Mouse (Mus musculus): ENCODE data around the gene Ncoa7.

Gene Ncoa7

DNA sequence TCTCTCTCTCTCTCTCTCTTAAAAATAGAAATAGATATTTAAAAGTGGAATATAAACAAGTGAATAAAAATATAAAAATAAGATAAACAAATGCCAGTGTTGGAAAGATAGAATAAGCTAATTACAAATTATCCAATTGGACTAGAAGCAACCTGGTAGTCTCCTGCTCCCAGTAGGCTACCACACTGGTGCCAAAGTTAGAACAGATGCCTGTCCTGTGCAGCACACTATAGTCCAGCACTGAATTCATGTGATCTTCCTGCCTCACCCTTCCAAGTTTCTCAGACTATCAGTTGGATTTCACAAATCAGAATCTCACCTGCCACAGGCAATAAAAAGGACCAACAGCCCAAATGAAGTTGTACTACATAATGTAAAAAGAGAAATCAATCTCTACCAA, 59.9 kb downstream of the Ncoa7 start:
- peak; percentile 67 for DNase-seq

DNA sequence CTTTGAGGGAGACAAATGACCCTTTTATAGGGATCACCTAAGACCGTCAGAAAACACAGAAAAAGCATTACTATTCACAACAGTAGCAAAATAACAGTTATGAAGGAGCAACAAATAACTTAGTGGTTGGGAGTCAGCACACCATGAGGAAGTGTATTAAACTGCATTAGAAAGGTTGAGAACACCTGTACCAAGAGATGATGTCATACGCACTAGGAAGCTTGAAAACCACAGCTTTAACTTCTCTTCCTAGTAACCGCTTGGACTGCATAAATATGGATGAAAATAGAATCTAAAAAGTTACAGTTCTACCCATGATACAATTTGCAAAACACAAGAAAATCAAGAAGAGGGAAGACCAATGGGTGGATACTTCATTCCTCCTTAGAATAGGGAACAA, 64.7 kb downstream of the Ncoa7 start:
- DNase-seq: no peak

DNA sequence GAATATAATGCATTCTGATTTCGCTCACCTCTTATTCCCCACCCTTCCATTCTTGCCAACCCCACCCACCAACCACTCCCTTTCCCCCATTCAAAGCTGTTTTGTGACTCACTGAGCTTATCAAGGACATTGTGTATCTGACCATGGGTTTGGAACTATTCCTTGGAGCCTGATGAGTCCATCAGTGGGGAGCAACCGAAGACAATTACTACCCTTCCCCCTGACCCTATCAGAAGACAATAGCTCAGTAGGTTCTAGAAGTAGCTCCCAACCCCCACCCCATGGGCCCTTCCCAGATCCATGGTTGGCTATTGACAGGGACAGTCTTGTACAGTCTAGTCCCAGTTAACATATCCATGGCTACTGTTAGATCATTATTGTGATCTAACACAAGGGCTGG, 65.8 kb downstream of the Ncoa7 start:
- DNase-seq: no peak

DNA sequence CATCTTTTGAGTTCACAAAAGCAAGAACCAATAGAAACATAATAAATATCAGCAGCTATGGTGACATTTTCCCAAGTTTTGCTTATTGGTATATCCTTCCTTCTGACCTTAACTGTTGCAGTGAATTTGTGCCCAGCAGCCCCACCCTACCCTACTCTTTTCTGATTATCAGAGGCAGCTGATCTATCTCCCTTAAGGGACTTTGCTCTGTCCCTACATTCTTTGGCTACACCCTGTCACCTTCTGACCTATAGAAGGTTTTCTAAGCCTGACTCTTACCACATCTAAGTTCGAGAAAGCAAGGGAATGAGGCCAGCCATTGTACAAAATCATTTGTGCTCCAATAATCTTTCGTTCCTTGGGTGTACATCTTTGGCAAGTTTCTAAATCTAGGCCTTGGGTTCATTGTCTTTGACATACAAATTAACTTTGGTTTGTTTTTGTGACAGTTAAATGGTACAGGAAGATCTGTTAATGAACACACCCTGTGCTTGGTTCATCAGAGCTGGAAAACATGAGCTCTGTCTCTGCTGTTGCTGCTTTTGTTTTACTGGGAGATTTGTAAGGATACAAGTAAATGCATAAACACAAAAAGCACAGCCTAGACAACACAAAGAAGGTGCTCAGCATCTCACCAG, 69.9 kb downstream of the Ncoa7 start:
- no peak for DNase-seq

DNA sequence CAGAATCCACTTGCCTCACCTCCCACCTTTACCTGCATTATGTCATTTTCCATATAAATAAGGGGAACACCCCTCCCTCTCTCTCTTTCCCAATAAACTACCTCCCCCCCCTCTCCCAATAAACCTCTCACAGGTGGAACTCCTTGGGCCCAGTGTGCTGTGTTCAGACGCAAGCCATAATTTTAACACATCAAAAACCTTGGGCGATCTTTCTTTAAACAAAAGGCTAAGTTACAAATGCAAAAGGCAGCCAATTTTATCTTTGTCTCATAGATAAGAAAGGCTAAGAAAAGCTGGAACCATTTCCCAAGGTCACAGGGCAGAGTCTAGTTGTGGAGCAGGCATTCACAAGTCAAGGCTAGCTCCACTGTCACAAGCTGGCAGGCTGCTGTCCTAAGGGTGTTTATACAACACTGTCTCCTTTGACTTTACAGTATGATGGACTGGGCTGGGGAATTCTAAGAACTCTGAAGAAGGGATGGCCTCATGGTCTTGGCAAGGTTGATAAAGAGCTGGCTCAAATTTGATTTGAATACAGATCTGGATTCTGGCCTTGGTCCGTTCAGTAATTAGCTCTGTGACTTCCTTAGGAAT, 71.7 kb downstream of the Ncoa7 start:
- DNase-seq: no peak

DNA sequence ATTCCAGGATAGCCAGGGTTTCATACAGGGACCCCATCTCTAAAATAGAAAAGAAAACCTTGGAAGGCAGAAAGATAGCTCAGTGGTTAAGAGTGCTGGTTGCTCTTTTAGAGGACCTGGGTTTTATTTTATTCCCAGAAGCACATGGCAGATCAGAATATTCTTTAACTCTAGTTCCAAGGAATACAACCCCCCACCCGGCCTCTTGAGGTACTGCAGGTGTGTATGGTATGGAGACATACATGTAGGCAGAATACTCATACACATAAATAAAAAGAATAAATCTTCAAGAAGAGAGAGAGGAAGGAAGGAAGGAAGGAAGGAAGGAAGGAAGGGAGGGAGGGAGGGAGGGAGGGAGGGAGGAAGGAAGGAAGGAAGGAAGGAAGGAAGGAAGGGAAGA, 72.3 kb downstream of the Ncoa7 start:
- no peak for DNase-seq

DNA sequence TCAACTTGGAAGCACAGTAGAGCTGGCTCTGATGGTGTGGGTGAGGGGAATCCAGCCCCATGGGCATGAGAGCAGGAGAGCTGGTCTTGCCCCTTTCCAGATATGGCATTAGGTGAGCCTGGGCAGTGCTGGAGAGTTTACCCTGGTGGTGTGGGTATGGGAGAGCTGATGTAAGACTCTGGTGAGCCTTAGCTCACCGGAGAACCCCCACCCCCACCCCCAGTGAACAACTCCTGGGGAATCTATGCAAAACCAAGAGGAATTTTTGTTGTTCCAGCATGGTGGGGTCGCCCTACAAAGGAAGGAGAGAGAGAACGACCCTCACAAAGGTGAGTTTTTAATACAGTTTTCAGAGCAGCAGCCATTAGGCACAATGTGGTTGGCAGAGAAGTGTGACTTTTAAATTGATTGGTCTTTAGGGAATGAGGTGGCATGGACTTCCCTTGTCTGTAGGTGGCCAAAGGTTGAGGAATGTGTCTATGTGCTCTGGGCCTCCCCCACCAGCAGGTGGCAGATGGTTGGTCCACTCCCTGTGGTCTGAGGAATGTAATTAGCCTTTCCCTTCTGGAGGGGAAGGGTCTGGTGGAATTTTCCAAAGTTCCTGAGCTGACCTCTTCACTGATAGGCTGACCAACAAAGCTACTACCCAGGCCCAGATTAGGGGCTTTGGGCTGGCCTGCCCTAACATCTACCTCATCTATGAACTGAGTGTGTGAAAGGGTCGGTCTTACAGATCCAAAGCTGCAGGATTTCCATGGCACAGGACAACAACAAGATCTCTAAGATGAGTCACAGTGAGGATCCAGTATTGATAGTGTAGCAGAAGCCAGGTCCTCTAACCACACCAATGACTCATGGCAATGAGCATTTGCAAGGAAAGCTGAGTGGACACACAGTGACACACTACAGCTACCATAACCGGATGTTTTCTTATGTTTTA, 73.7 kb downstream of the Ncoa7 start:
- DNase-seq: no peak

DNA sequence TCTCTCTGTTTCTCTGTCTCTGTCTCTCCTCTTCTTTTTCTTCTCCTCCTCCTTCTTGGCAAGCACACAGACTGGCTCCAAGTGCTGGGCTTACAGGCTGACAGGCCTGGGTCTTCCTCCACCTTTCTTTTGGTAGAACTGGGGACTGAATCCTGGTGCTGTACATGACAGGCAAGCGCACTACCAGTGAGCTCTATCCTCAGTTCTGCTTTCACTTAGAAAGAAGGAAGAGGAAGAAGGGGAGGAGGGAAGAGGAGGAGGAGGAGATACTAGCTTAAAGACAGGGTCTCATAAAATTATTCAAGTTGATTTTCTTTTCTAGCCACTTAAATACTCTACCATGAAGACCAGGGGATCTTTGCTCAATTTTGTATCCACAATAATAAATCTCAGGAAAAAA, 80.1 kb downstream of the Ncoa7 start:
- DNase-seq: no peak

DNA sequence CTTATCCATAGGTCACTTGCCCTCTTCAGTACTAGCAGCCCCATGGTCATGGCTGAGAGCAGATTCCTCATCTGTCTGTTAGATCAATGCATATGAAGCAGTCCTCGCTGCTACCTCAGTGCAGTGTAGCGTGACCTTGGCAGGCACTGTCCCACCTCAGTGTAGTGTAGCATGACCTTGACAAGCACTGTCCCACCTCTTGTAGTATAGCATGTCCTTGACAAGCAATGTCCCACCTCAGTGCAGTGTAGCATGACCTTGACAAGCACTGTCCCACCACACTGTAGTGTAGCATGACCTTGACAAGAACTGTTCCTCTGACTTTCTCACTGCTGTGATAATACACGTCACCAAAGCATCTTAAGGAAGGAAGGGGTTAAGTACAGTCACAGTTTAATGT, 82.6 kb downstream of the Ncoa7 start:
- no peak for DNase-seq

DNA sequence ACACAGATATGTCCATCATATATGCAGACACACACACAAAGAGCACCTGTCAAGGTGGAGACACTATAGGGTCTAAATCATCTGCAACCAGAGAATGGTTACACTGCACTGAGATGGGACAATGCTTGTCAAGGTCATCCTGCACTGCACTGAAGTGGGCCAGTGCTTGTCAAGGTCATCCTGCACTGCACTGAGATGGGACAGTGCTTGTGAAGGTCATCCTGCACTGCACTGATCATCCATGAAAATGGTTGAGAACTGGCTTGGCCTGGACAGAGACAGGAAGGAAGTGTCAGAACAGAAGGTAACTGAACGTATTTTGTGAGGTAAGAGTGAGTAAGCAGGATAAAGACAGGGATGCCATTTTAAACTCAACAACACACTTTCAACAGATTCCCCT, 83.2 kb downstream of the Ncoa7 start:
- DNase-seq: no peak

DNA sequence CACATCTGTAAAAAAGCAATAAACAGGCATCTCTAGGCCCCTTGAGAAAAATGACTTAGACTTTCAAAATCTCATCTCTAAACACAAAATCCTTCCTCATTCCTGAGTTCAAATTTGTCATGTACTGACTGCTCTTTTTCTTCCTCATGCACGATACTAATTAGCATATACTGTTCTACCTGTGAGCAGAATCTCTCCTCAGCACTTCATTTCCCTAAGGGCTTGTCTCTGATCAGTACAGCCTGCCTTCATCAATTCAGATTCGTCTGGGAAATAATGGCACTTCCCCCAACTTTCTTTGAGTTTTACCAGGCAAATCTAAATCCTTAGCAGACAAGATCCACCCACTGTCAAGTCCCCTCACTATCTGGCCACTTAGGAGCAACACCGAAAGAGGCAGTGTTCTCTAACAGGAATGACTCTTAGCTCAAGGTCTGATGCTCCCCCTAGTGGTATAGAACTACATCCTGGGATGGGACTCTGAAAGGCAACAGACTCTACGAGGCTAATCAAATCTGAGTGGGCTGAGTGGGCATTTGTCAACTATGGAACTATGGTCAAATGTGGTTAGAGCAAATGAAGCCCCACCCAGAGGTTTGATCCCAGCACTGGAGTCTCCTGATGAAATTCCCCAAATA, 84.3 kb downstream of the Ncoa7 start:
- peak; percentile 44 for DNase-seq

DNA sequence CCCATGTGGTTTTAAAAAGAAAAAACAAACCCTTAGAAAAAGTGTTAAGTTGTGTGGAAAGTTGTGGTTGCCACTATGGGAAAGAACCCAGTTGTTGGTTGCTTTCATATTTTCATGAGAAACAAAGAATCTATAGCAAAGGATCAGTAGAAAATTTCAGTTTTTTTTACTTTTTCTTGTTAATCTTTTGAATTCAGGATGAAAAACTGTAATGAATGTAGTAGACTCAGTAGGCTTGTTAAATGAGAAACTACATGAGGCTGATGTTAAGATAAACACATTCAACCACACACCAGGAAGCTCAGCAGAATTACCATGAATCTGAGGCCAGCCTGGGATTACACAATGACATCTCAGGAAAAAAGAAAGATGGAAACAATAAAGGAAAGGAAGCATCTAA, 87.0 kb downstream of the Ncoa7 start:
- DNase-seq: no peak

DNA sequence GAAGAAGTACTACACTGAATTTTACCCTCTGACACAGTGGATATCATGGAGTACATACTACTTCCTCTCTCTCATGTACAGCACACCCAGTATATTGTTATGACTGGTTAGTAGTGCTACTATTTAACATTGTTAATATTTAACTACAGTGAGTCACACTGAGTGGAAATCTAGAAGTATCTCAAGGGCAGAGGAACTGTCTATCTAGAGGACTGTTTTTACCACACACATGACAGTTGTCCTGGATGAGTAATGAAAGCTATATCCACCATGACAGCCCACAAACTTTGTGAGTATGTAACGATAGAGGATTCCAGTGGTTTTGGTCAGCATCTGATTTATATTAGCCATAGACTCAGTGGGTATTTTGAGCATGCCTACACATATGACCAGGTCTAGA, 90.6 kb downstream of the Ncoa7 start:
- no peak for DNase-seq

DNA sequence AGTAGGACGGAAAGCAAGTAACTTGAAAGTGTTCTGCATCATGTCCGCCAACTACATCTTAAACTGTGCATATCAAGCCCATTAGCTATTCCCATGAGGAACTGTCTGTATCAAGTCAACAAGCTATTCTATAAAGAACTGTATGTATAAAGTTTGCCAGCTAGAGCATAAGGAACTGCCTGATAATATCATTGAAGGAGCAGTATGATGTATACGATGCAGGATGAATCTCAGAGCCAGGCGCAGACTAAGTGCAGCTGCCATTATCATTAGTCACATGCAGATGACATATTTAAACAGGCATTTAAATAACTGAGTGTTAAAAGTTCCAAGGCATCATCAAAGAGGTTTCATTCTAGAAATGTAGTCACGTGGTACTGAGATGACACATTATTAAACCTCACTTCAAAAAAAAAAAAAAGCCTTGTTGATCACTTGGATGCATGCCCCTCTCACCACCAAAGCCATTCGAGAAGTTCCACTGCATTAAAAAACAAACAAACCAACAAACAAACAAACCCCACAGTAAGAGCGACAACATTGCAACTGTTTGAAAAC, 93.2 kb downstream of the Ncoa7 start:
- no peak for DNase-seq

DNA sequence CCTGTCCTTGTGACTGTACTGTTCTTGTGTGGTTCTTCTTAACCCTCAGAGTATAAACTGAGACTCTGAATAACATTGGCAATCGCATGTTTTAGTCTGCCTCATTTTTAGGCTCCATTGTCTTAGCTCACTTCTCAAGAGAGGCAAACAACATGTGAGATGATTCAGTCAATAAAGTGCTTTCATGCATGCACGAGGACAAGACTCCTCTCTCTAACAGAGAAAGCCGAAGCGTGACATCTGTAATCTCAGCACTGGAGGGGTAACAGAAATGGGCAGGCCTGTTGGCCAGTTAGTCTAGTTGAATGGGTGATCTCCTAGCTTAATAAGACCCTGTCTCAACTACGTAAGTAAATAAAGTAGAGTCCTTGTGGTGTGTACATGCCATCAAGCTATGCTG, 95.1 kb downstream of the Ncoa7 start:
- DNase-seq: no peak

DNA sequence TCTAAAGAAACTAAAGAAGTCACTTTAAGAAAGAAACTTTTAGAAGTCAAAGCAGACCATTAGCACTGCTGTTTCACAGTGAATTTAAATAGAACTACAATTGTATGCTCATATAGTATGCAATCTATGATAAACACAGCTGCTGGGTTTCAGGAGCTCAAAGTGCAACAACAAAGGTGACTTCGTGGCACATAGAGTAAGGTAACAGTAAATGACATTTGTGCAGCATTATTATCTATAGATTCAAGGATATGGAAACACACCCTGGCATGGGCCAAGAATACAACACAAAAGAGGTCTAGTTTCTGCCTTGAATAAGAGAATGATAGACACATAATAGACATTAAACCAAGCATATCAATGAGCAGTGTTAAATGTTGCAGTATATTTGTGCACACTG, 100.5 kb downstream of the Ncoa7 start:
- DNase-seq: no peak

DNA sequence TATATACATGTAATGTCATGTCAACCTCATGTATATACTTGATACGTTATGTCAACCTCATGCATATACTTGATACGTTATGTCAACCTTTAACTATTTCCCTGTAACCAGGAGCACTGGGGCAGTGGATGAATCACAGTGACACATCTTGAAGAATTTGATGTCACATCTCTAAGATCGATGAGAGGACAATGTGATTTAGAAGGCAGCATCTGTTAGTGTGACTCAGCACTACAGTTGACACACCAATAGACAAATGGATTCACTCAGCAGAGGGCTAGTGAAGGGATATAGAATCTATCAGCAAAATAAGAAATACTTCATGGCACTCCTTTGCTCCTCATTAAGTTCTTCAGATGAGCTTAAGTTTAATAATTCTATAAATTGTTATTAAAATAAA, 116.3 kb downstream of the Ncoa7 start:
- DNase-seq: no peak

DNA sequence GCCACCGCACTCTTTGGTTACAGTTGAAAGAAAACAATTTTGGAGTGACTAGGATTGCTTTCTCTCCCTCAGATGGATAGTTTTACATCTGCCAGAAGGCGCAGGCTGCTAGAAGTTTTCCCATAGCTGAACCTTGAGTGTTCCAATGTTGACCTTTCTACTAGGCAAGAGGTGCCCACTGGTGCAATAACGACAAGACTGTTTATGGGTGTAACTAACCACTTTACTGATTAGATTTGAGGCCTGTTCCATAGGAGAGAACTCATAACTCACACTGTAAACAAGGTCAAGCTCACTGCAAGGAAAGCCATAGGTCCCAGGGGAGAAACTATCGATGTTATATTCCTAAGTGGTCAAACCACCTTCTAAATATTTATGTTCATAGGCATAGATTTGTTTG, 119.7 kb downstream of the Ncoa7 start:
- no peak for DNase-seq

DNA sequence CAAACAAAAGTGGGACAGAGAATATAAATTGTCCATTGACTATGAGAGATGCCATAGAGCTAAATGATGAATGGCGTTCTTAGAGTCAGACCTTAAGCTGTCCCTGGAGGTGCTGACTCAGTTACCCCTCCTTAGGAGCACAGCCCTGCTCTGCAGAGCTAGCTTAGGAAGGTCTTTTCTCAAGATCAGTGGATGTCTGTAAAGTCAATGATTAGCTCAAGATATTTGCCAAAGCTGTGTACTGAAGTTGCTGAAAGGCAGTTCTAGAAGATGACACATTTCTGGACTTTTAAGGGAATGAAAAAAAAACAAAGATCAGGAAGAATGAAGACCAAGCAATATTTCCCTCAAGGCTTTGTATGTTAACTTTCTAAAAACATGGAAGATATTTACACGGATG, 123.4 kb downstream of the Ncoa7 start:
- DNase-seq: no peak

DNA sequence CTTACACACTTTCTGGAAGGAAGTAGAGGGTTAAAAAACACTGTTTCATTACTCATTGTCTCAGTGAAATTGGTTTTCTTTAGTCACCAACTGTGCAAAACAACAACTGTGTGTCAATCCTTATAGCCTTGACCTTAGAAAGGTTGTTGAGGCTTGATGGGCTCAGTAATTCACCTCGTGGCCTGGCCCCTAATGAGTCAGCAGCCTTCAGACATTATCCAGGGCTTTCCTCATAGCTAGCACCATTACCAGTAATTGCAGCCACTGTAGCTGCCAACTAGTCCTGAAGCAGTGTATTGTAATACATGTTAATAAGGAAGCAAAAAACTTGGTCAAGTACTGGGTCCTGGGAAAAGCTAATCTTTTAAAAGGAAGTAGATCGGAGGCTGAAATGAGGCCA, 125.1 kb downstream of the Ncoa7 start:
- DNase-seq: no peak

DNA sequence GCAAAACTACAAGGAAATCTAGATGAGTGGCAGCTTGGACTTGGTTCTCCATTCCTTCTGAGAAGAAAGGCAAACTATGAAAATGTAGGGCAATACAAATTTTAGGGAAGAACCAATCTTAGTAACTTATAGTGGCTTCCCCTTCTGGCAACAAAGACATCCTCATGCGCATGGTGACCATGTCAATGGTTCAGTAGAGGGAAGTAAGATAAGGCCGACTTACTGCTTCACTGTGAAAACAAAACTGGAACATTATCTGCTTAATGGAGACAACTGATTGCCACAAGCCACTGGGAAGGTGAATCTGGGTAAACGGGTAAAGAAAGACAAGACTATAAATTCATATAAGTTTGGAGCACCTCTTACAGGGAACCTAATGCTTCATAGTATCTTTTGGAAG, 128.3 kb downstream of the Ncoa7 start:
- DNase-seq: no peak

DNA sequence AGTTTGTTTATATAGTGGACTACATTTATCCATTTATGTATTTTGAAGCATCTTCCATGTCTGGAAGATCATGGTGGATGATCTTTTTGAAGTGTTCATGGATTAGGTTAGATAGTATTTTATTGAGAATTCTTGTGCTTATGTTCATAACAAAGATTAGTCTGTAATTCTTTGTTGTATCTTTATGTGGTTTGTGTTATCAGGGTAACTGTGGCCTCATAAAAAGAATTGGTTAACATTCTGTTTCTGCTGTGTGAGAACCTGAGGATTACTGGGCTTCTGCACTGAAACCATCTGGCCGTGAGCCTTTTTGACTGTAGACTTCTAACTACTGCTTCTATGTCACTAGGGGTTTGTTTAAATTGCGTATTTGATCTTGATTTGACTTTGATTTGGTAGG, 136.5 kb downstream of the Ncoa7 start:
- DNase-seq: no peak

DNA sequence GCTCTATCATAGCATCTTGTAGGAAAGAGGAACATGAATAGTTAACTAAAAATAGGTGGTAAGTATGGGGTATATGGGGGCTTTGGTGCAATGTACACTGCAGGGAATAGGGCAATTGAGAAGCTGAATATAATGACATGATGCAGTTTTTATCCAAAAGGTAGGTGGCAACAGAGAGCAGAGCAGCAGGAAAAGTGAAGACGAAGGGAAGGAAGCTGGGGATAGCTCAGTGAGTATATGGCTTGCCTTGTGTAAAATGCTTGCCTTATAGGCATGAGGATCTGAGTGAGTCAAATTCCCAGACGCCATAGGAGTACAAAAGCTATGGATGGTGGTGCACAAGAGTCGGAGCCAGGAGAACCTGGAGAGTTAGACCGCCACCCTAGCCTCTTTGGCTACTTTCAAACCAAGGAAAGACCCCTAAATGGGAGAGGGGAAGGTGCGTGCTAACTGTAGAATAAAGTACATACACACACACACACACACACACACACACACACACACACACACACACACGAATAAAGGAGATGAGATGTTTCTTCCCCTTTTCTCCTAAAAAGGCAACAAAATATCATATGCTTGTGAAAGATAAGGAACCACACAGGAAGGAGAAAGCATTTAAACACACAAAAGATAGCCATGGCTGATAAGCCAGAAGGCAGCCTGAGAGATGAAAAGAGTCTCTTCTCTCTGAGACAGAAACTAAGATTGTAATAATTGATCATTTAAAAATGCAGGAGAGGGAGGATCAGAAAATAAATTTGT, 142.4 kb downstream of the Ncoa7 start:
- peak; percentile 10 for DNase-seq

All from cerebellum, adult 9-11 months (tissue).